Mouse (Mus musculus) induced T-regulatory cell, adult 2 months (primary cell): Measurements from ENCODE around the gene Anxa9.
"Not testable (repeated sequence)": the region's sequence is repeated elsewhere in the genome, so short reads cannot be mapped to it uniquely, and the experiment has no call there.

Experiments used
- DNase-seq: peaks from one replicate; pipeline ENCODE4 v3.0.0-alpha.2; 2012; ENCODE audit warnings: low read depth

Gene Anxa9

DNA sequence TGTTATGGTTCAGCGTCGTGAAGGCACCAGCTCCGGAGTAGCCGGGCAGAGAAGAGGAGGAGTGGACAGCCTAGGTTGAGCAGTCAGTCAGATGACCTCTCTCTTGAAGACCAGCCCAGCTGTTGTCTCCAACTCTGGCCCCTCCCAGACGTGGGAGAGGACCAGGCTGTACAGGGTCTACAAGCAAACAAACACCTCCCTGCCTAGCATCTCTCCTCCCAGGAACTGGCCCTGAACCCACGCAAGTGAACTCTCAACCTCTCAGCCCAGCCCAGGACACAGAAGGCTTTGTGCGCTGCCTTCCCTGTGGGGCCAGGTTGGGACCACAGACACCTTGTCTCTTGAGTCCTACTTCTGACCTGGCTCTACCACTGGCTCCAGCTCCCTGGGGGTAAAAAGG, at the start of gene Anxa9:
Gene Anxa9 (minus strand): TSS at position 77 of the 400 bp plus-strand sequence.
- no peak for DNase-seq

DNA sequence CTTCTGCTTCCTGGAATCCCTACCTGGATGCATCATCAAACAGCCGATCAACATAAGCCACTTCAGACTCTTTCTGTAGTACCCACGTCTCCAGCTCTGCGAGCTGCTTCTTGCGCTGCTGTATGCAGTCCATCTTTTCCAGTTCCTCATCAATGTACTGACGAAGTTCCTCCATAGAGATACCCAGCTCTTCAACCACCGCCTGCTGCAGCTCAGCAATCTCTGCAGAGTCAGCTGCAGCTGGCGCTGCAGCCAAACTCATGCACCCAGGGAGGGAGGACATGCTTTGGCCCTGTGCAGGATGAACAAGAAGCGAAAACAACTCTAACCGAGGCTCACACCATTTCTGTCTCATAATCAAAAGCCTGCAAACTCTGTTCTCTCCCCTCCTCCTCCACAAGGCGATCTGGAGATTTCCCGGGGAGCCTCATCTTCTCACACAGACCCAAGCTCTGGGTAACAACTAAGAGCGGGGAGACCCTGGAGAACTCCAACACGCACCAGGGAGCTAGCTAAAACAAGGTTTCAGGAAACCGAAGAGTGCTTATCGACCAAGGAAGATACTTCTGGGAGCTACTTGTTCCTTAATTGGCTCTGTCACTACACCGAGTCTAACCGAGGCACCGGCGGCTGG, 49.1 kb upstream of the Anxa9 start:
- not testable (repeated sequence) for DNase-seq

DNA sequence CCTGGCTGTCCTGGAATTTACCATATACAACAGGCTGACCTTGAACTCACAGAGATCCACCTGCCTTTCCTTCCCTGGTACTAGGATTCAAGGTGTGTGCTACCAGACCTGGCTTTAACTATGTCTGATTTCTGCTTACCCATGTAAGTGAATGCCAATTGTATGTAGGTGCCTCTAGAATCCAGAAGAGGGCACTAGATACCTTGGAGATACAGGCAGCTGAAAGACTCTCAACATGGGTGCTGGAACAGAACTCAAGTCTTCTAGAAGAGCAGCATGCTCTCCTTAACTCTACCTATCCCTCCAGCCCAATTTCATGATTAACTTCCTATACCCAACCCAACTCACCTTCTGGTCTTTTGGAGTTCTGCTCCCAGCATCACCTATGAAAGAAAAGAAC, 42.5 kb upstream of the Anxa9 start:
- peak; percentile 77 for DNase-seq

DNA sequence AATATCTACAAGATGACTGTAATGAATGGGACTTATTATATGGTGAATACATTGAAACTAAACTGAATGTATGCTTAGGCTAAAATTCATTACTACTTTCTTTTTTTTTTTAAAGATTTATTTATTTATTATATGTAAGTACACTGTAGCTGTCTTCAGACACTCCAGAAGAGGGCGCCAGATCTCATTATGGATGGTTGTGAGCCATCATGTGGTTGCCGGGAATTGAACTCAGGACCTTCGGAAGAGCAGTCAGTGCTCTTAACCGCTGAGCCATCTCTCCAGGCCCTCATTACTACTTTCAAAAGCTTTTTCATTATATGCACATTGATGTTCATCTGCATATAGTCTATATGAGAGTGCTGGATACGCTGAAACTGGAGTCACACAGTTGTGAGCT, 41.4 kb upstream of the Anxa9 start:
- DNase-seq = not testable (repeated sequence)

DNA sequence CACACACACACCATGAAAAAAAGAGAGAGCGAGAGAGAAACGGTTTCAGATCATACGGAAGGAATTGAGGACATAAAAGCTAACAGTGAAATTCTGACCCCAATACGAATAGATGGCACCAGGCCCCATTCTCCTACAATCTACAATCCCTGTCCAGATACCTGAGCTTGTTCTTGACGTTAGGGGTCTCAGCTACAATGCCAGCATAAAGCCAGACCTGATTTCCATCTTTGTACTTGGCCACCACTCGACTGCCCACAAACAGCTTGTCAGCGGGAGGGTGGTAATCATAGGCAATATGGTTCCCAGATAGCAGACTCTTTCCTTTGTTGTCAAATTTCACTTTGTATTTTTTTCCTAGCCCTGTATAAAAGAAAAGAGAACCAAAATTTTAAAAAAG, 39.5 kb upstream of the Anxa9 start:
- no peak for DNase-seq

DNA sequence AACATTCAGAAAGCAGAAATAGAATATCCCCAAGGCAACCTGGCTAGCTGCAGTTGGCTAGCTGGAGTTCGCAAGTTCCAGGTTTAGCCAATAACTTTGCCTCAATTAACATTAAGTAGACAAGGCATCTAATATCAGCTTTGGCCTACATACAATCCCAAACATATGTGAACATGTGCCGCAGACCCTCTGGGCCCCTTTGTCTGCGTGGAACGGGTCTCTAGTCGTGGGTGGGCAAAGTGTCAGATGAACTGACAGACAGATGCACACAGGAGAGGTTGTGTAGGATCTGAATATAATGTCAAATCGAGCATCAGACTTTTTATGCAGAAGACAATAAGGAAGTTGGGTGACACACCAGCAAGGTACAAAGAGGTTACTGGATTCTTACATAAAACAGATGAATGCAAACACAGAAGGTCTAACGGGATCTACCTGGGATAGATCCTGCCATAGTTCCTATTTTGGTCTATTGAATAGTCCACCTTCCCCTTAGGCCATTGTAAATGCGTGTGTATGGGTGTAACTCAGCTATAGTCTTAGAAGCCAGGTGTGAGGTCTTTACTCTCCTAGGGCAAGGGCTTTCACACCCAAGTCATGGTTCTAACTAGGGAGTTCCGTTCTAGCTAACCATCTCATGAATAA, 36.5 kb upstream of the Anxa9 start:
- DNase-seq = not testable (repeated sequence)

DNA sequence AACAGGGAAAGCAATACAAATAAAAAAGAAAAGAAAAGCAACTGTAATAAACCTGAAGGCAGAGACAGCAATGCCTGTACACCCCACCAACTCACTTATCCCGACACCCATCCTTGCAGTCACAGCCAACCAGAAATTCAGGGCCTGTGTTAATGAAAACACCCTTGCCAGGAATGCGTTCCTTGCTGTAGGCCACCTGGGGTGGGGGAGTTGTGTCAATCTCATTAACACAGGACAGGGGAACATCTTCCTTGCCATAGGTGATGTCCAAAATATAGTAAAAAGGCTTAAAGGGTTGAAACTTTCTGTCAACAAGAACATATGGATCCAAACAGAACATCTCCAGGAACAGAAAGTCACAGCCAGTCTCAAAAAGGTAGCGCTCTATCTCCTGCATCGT, 31.3 kb upstream of the Anxa9 start:
- no peak for DNase-seq

DNA sequence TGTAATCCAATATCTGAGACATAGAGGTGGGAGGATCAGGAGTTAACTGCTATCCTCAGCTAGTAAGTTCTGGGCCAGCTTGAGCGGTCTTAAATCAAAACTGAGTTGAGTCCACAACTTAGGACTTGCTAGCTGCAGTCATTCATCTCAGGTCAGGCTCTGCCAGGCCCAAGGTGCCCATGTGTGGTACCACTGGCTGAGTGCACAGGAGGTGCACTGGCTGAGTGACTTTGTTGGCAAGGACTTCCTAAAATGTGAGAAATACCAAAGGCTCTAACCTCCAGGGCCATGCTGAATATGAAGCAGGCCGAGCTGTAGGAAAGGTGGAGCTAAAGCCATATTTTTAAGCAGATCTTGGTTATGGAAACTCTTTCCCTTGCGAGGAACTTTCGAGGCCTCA, 30.4 kb upstream of the Anxa9 start:
- DNase-seq = no peak

DNA sequence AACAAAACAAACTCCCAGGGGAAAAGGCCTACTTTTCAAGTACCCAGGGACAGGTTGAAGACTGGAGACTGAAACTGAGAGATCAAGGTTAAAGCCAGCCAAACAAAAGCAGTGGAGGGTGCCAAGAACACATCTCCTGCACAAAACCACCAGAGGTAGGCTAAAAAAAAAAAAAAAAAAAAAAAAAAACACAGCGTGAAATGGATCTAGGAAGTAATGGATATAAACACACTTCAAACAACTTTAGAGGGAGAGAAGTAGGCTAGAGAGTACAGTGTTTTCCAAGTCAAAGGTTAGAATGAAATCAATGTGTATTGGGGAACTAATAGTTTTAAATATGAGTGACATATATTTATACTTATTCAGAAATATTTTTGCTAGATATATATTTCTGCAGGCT, 24.6 kb upstream of the Anxa9 start:
- DNase-seq = no peak

DNA sequence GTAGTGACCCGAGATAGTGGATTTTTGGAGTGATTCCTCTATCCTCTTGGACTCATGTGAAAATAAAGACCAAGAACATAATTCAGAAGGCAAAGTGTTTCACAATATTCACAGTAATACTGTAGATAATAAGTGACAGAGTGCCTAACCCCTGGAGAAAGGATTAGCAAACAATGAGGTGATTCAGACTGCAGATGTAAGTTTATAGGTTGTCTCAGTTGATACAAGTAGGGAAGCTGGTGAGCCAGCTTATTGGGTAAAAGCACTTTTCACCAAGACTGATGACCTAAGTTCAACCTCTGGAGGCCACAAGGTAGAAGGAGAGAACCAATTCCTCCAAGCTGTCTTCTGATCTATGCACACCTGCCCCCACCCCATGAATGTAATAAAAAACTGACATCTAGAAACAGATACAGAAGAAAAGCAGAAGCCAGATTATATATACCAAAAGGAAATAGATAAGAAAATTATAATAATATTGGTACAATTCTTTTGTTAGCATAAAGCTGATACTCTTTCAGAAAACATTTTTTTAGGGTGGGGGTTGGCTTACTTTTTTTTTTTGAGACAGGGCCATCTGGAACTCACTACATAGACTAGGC, 21.9 kb upstream of the Anxa9 start:
- no peak for DNase-seq

DNA sequence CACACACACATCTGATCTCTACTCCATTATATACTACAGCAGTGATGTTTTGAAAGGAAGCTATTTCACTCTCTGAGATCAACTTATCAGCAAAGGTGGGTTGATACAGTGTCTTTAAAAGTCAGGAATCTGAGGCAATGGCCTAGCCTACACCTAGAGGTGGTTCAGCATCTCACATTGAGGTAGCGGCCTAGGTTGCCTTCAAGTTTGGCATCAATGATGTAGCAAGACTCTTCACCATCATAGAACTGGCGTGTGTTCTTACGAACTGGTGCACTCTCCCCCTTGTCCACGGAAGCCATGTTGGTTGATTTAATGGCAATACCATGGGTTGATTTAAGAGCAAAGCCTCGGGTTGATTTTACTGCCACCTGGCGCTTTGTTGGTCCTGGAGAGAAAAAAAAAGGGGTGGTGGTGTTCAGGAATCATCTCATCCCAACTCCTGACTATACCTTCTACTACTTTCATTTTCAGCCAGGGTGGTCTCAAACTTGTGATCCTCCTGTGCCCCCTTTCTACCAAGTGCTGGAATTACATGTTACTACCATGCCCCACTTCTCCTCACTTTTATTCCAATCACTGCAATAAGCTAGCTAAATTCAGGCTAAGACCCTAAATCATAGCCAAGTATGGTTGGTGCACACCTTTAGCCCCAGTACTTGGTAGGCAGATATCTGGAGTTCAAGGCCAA, 17.6 kb upstream of the Anxa9 start:
- DNase-seq = no peak

DNA sequence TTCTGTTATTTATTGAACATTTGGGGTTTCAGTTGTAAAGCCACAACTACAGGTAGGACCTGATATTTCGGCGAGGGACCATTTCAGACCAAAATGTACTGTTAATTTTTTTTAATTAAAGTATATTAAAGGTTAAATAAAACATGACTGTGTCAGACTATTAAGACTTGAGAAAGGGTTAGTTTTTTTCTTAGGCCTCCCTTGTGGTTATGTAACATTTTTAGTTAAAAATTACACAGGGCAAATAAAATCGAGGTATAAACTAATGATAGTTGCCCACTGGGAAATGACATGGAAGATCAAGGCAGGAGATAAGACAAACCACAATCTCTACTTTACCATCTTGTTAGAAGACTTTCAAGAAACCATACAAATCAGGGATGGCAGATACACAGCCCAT, 16.5 kb upstream of the Anxa9 start:
- no peak for DNase-seq

DNA sequence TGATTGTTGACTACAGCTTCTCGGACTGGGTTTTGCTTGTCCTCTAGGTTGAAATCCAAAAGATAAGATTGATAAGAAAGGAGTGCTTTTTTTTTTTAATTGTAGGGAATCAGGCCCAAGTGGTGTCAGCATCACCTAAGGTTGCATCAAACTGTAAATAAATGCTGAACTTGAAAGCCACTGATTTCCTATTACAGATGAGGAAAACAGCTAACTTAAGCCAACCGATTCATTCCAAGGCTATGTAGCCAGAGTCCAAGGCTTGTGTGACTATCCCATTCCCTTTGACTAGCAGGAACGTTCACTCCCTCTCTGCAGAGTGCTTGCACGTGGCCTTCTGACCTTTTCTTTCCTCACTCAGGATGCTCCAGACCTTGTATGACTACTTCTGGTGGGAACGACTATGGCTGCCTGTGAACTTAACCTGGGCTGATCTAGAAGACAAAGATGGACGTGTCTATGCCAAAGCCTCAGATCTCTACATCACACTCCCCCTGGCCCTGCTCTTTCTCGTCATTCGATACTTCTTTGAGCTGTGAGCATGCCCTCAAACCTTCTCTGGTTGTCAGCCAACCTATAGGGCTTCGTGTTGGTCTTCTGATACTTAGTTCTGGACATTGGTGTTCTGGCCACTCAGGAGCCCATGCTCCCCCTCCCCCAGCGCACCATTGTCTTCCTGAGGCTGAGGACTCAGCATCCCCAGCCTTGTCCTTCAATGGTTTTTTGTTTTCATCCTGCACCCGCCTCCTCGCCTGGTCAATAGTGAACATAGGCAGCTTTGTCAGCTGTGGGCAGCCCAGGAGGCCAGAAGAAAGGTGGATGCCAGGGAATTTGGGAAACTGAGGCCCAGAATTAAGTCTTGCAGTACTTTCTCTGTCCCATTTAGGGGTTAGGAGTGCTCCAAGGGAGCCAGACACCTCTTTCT, 13.0 kb upstream of the Anxa9 start:
- DNase-seq = no peak

DNA sequence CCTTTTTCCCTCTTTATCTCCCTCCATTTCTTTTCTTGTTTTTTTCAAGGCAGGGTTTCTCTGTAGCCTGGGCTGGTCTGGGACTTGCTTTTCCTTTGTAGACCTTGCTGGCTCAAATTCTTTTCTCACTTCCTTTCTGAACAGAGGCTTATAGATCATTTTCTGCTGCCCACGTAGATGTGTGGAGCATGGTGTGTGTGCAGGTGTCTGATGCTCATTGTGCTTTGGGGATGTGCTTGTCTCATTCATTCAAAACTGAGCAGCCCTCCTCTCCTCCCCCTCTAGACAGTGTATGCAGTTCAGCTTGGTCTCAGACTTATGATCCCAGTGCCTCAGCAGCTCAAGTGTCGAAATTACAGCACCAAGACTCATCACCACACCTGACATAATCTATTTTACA, 12.1 kb upstream of the Anxa9 start:
- DNase-seq = no peak

DNA sequence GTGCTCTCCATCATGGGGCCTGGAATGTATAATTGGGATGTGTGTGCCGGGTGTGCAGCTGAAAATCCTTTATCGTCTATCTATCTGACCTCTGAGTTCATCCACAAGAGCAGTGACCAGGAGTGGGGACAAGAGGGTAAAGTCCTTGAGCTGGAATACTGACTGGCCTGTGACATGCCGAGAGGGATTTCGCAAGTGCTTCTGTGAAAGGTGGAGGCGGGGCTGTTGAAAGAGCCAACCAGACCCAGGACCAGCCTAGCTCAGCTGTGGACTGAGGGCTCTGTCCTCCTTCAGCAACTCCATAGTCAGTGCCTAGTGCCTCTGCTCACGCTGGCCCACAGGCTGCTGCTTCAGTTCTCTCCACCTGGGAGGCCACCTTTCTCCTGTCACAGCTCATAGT, 11.6 kb upstream of the Anxa9 start:
- no peak for DNase-seq

DNA sequence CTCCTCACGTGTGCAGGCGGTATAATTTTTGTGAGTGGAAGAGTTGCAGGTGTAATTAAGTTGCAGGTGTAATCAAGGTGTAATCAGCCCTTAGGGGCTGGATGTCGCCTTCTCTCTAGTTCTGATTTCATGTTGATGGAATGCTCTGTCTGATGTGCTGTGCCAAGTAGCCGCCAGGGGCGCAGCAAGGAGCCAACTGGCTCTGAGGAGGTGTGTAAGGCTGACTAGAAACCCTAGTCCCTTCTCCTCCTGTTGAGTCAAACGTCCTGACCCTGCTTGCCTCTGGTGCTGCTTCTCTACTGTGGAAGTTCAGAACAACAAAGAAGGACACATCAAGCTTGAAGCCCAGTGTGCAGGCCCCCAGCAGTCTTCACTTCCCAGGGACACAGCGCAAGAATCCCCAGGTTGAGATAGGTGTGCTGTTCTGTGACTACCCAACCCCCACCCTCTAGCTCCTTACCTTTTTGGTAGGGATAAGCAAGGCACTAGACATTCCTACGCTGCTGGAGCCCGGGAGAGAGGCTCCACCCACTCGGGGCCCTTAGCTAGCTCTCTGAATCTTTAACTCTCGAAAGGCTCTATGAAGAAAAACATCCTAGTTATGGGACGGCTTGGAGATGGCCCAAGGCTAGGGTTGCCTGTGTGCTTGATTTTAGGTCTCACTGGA, 10.6 kb upstream of the Anxa9 start:
- peak; percentile 75 for DNase-seq

DNA sequence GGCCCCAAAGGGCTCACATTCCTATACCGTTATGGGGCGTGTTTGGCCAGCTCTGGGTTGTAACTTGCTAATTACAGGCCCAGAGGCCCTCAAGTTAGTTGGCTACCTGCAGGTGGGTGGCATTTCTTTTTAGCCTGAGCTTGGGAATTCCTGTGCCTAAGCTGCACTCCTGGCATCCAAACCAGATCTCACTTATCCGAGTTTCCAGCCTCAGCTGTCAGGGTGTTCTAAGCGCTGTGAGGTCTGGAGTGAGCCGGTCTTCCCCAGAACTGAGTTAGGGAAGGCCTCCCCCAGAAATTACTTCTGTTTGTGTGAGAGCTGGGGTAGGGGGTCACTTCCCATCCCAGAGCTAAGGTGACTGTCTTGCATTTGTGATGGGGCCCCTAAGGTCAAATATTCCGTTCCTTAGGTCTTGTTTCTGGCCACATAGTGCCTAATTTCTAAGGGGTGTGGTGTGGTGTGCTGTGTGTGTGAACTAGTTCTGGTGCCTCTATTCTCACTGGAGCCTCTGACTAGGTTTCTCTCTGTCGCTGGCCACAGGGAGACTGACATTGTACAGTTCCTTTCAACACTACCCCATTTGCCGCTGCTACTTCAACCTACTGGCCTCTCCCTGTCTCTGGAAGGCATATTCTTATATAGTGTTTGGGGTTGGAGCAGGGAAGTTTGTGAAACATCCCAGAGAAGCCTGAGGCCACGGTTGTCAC, 9.0 kb upstream of the Anxa9 start:
- peak; percentile 39 for DNase-seq

DNA sequence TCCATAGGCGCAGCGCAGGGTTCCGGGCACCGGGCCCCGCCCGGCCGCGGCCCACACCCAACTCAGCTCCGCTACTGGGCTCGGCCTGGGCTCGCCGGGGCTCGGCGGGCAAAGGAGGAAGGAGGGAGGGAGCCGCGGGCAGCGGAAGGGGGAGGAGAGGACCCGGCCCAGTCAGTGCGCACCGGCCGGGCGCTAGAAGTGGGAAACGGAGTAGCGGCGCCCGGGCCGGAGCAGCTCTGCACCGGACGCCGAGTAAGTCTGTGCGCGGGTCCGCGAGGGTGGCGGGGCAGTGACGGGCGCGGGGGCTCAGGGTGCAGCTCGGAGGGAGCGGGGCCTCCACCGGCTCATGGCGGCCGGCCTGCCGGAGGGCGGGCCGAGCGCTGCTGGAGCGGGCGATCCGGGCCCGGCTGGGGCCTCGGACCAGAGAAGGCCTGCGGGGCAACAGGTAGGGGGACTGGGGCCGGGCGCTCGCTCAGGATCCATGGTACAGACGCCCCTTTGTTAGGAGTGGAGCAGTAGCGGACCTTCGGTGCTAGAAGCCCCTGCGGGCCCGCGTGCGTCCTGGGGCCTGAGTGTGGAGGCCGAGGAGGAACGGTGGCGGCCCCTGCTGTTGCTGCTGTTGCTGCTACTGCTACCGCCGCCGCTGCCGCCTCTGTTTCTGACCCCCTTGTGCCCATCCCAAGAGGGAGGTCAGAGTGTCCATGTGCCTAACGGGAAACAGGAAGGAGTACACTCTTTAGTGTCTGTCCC, 8.3 kb upstream of the Anxa9 start:
- peak; percentile 93 for DNase-seq

DNA sequence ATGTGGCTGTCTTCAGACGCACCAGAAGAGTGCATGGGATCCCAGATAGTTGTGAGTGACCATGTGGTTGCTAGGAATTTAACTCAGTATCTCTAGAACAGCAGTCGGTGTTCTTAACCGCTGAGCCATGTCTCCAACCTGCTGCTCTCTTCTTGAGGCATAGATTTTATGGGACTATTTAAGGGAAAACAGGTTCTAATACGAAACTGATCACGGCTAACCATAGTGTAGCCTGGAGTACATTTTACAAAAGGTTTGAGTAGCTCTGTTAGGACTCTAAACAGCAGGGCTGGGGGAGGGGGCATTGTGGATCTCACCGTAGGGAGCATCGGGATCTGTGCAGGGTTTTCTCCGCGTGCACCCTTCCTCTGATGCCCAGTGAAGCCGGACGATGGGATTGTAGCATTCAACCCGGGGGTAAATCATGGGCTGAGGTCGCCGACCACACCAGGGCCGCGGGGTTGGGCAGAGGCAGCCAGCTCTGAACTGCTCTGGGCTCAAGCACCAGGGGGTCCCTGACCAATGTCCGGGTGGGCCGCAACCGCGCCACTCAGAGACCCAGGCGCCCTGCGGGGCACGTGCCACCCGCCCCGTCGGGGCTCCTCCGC, 7.6 kb upstream of the Anxa9 start, which contains the start of gene Cers2:
Gene Cers2 (plus strand): TSS at position 306 of the 608 bp plus-strand sequence.
- DNase-seq = no peak

DNA sequence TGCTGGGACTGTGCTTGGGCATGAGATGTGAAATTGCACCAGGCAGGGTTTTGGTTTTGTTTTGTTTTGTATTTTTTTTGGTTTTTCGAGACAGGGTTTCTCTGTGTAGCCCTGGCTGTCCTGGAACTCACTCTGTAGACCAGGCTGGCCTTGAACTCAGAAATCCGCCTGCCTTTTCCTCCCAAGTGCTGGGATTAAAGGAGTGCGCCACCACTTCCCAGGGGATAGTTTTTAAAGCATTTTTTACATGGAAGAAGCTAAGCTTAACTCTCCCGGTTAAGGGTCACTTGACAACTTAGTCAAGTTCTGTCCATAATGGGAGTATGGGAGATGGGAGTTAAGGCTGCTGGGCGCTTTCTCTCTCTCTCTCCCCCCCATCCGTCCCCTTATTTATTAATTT, 7.1 kb upstream of the Anxa9 start:
- no peak for DNase-seq
